Mouse (Mus musculus) CH12.LX (cell line): ENCODE results near the gene Mapk11. TPM values are rescaled to one million over a fixed set of nuclear protein-coding genes. Genes with fewer than 3 reads are reported as not detected.

ENCODE experiments used
- DNase-seq: peaks from one replicate; pipeline ENCODE4 v3.0.0-alpha.2; 2013; ENCODE audit errors: extremely low read depth
- H3K27ac ChIP-seq: 2 replicates; pipeline ENCODE4 v1.5.1; 2012; ENCODE audit warnings: low read depth, mild to moderate bottlenecking, control low read depth, moderate library complexity; ENCODE audit not compliant: insufficient read depth
- H3K27me3 ChIP-seq: replicated peaks from 2 replicates; pipeline ENCODE3; 2012; ENCODE audit warnings: inconsistent platforms
- H3K36me3 ChIP-seq, 2 experiments: replicated peaks in 1 of 2; 2 replicates each; pipeline versions ENCODE3 to v1.6.1; 2012; ENCODE audit warnings: inconsistent platforms in 1 of 2, low read length in 1 of 2, mild to moderate bottlenecking in 1 of 2, mixed read lengths in 1 of 2, moderate library complexity in 1 of 2; ENCODE audit not compliant: control insufficient read depth in 1 of 2, insufficient read depth in 1 of 2
- H3K4me1 ChIP-seq, 2 experiments: 2 replicates each; pipeline ENCODE4 v1.6.1; 2012; ENCODE audit warnings: inconsistent platforms in 1 of 2, moderate library complexity in 1 of 2; ENCODE audit not compliant: insufficient read depth in 2 of 2, control insufficient read depth in 1 of 2
- H3K4me2 ChIP-seq: 2 replicates; pipeline ENCODE4 v1.6.1; 2012; ENCODE audit warnings: low read depth, mild to moderate bottlenecking, control low read depth; ENCODE audit not compliant: poor library complexity, insufficient read depth, severe bottlenecking
- H3K4me3 ChIP-seq, 3 experiments: fragments of 150-350 bp in 1 of 3; sonication (generic) in 1 of 3; replicated peaks in 1 of 3; 2 replicates each; pipeline versions ENCODE3 to v1.5.1; 2011 to 2012; ENCODE audit warnings: low read depth in 2 of 3, low read length in 2 of 3, mild to moderate bottlenecking in 2 of 3, moderate library complexity in 2 of 3, control low read depth in 1 of 3, improper control_type of control experiment in 1 of 3, inconsistent platforms in 1 of 3, mixed read lengths in 1 of 3; ENCODE audit not compliant: poor library complexity in 1 of 3
- H3K79me2 ChIP-seq: replicated peaks from 2 replicates; pipeline ENCODE4 v1.6.1; 2012; ENCODE audit warnings: mild to moderate bottlenecking, moderate library complexity; ENCODE audit not compliant: control insufficient read depth, poor library complexity, insufficient read depth, severe bottlenecking; ENCODE audit errors: extremely low read depth
- H3K9ac ChIP-seq: 2 replicates; pipeline ENCODE4 v1.6.1; 2012; ENCODE audit warnings: low read depth, mild to moderate bottlenecking, control low read depth, moderate library complexity; ENCODE audit not compliant: insufficient read depth
- H3K9me3 ChIP-seq: replicated peaks from 2 replicates; pipeline ENCODE3; 2012; ENCODE audit warnings: low read length, inconsistent platforms, mixed read lengths
- BHLHE40 ChIP-seq: IDR thresholded peaks from 2 replicates; pipeline ENCODE4 v1.6.1; 2011; ENCODE audit warnings: mild to moderate bottlenecking, low read depth, low read length, improper control_type of control experiment
- CHD1 ChIP-seq: IDR thresholded peaks from 2 replicates; pipeline ENCODE4 v1.6.1; 2012; ENCODE audit warnings: low read depth, low read length, improper control_type of control experiment, inconsistent platforms
- CHD2 ChIP-seq: IDR thresholded peaks from 2 replicates; pipeline ENCODE4 v1.6.1; 2011; ENCODE audit warnings: low read length, improper control_type of control experiment
- CTCF ChIP-seq, 2 experiments: IDR thresholded peaks in 1 of 2; conservative IDR thresholded peaks in 1 of 2; 2 replicates each; pipeline ENCODE4 v1.5.1; 2011 to 2012; ENCODE audit warnings: low read depth in 2 of 2, low read length in 2 of 2, improper control_type of control experiment in 1 of 2, inconsistent platforms in 1 of 2, mild to moderate bottlenecking in 1 of 2, moderate library complexity in 1 of 2
- EP300 ChIP-seq: IDR thresholded peaks from 2 replicates; pipeline ENCODE4 v1.6.1; 2011; ENCODE audit warnings: low read length, improper control_type of control experiment
- JUND ChIP-seq: conservative IDR thresholded peaks from 2 replicates; pipeline ENCODE4 v1.6.1; 2011; ENCODE audit warnings: low read depth, low read length, improper control_type of control experiment
- MAFK ChIP-seq: IDR thresholded peaks from 2 replicates; pipeline ENCODE4 v1.6.1; 2011; ENCODE audit warnings: low read length, improper control_type of control experiment; ENCODE audit not compliant: insufficient replicate concordance
- MEF2A ChIP-seq: IDR thresholded peaks from 2 replicates; pipeline ENCODE4 v1.6.1; 2014; ENCODE audit warnings: low read depth, mild to moderate bottlenecking, inconsistent platforms, low read length, improper control_type of control experiment, borderline replicate concordance
- MYC ChIP-seq: IDR thresholded peaks from 2 replicates; pipeline ENCODE4 v1.6.1; 2011; ENCODE audit warnings: low read depth, mild to moderate bottlenecking, improper control_type of control experiment, low read length
- NELFE ChIP-seq: IDR thresholded peaks from 2 replicates; pipeline ENCODE4 v1.6.1; 2011; ENCODE audit warnings: low read depth, low read length, improper control_type of control experiment
- NRF1 ChIP-seq: IDR thresholded peaks from 2 replicates; pipeline ENCODE4 v1.6.1; 2014; ENCODE audit warnings: low read depth, mild to moderate bottlenecking, inconsistent platforms, low read length, improper control_type of control experiment, moderate library complexity
- POLR2A ChIP-seq: IDR thresholded peaks from 2 replicates; pipeline ENCODE4 v1.6.1; 2011; ENCODE audit warnings: low read depth, mild to moderate bottlenecking, improper control_type of control experiment, low read length
- POLR2AphosphoS2 ChIP-seq: IDR thresholded peaks from 2 replicates; pipeline ENCODE4 v1.6.1; 2011; ENCODE audit warnings: low read depth, low read length, improper control_type of control experiment
- RCOR1 ChIP-seq: conservative IDR thresholded peaks from 2 replicates; pipeline ENCODE4 v1.6.1; 2012; ENCODE audit warnings: low read depth, mild to moderate bottlenecking, inconsistent platforms, low read length, improper control_type of control experiment
- SMC3 ChIP-seq: IDR thresholded peaks from 2 replicates; pipeline ENCODE4 v1.6.1; 2011; ENCODE audit warnings: low read depth, low read length, improper control_type of control experiment
- TBP ChIP-seq: conservative IDR thresholded peaks from 2 replicates; pipeline ENCODE4 v1.6.1; 2011; ENCODE audit warnings: low read depth, low read length, improper control_type of control experiment
- UBTF ChIP-seq: IDR thresholded peaks from 2 replicates; pipeline ENCODE4 v1.6.1; 2012; ENCODE audit warnings: low read depth, mild to moderate bottlenecking, inconsistent platforms, low read length, improper control_type of control experiment, moderate library complexity
- USF1 ChIP-seq: IDR thresholded peaks from 2 replicates; pipeline ENCODE4 v1.6.1; 2014; ENCODE audit warnings: low read depth, mild to moderate bottlenecking, inconsistent platforms, low read length, improper control_type of control experiment
- USF2 ChIP-seq: conservative IDR thresholded peaks from 2 replicates; pipeline ENCODE4 v1.6.1; 2011; ENCODE audit warnings: low read depth, low read length, improper control_type of control experiment
- ZC3H11A ChIP-seq: IDR thresholded peaks from 2 replicates; pipeline ENCODE4 v1.6.1; 2012; ENCODE audit warnings: low read depth, mild to moderate bottlenecking, inconsistent platforms, low read length, improper control_type of control experiment
- ZNF384 ChIP-seq: IDR thresholded peaks from 2 replicates; pipeline ENCODE4 v1.6.1; 2012; ENCODE audit warnings: low read depth, low read length, improper control_type of control experiment, inconsistent platforms
- dilution Hi-C: fragments of 300-500 bp; cut with MboI; formaldehyde crosslinking; loops from 2 replicates; pipeline ENCODE4 v1.14.3; 2020; ENCODE audit warnings: low sequenced_read_pairs; ENCODE audit not compliant: extremely low pct_unique_long_range_greater_than_20kb, extremely low pct_ligation_motif_present
- in situ Hi-C: fragments of 300-500 bp; cut with MboI; formaldehyde crosslinking; loops from 3 replicates; pipeline ENCODE4 v1.14.3; 2019; ENCODE audit warnings: low sequenced_read_pairs, low pct_ligation_motif_present, low pct_unique_long_range_greater_than_20kb, mixed read lengths
- polyA plus RNA-seq: library from polyadenylated mRNA; unstranded; fragments of >175 nt; gene quantifications from 2 replicates; pipeline ENCODE4 v1.2.1, GENCODE M21; 2012; ENCODE audit warnings: low read depth; ENCODE audit not compliant: insufficient read length
- total RNA-seq, 2 experiments: library from RNA; depleted of rRNA; stranded (reverse); fragments of 300-350 nt in 1 of 2; fragments of >200 nt in 1 of 2; gene quantifications; 2 replicates each; pipeline ENCODE4 v1.2.3; 2012 to 2014

The Mapk11 gene
- total and polyA plus RNA-seq, 3 experiments, result 3.9 to 11.4 (median 5.3) TPM

GRCm38 (mm10) chr15:89182328-89182741 is 32.9 kb upstream of the Mapk11 start:
- H3K4me1 ChIP-seq, result peaks cover 16 to 34% of the 10 kb centered on the region in 2 experiments
- TF ChIP-seq POLR2A (no peak), UBTF (no peak), USF2 (no peak), POLR2AphosphoS2 (no peak), CHD1 (no peak), USF1 (no peak), CHD2 (no peak), EP300 (no peak), MYC (no peak), TBP (no peak), MEF2A (no peak), RCOR1 (no peak), SMC3 (no peak), MAFK (no peak), NRF1 (no peak), BHLHE40 (no peak), NELFE (no peak), ZNF384 (no peak), ZC3H11A (no peak), CTCF (conservative IDR thresholded peaks at IDR 0.05 in 1 of 2, IDR thresholded peaks at IDR 0.05 in 1 of 2; ENCODE audit: low read depth in 2 of 2, low read length in 2 of 2) (no peak)
- DNase-seq, result no peak
- H3K27me3 ChIP-seq, result no peaks in the 10 kb centered on the region
- in situ Hi-C loops, result no loop called here
- H3K27ac ChIP-seq, result no peak overlapping the region
- H3K9ac ChIP-seq, result no peak overlapping the region
- H3K36me3 ChIP-seq, result peaks cover 18 to 58% of the 10 kb centered on the region in 2 experiments
- 0 out of 2 replicates have a peak, but pooled peaks cover 3% of the 10 kb centered on the region for H3K79me2 ChIP-seq
- H3K4me3 ChIP-seq, result no peak overlapping the region
- H3K4me2 ChIP-seq, result no peak overlapping the region
- dilution Hi-C loops, result no loop called here
- peaks cover 8% of the 10 kb centered on the region for H3K9me3 ChIP-seq

GRCm38 (mm10) chr15:89181561-89182270 is 32.3 kb upstream of the Mapk11 start:
- Histone ChIP-seq H3K4me2 (no peak overlapping the region), H3K27ac (no peak overlapping the region), H3K27me3 (no peaks in the 10 kb centered on the region), H3K4me1 (peaks cover 22 to 40% of the 10 kb centered on the region in 2 experiments), H3K9me3 (peaks cover 8% of the 10 kb centered on the region), H3K79me2 (0 out of 2 replicates have a peak, but pooled peaks cover 3% of the 10 kb centered on the region), H3K4me3 (no peak overlapping the region), H3K9ac (no peak overlapping the region), H3K36me3 (peaks cover 12 to 52% of the 10 kb centered on the region in 2 experiments)
- no peak for DNase-seq
- in situ Hi-C loops, result no loop called here
- dilution Hi-C loops, result no loop called here
- TF ChIP-seq SMC3, result no peak
- TF ChIP-seq JUND, result no peak
- peak in 1 of 2 experiments; percentile 11; a peak in 1 of 4 replicates for TF ChIP-seq CTCF (conservative IDR thresholded peaks at IDR 0.05 in 1 of 2, IDR thresholded peaks at IDR 0.05 in 1 of 2; ENCODE audit: low read depth in 2 of 2, low read length in 2 of 2)
- no peak for TF ChIP-seq ZNF384
